Mouse (Mus musculus) G1E (cell line): ENCODE results near the gene Ndufa4l2. TPM values are rescaled to one million over a fixed set of nuclear protein-coding genes. Genes with fewer than 3 reads are reported as not detected.

Experiments
- ATAC-seq: 2 replicates; pipeline ENCODE4 v1.8.0; 2016; ENCODE audit warnings: mild to moderate bottlenecking; ENCODE audit not compliant: insufficient number of reproducible peaks, poor library complexity, low FRiP score, severe bottlenecking; ENCODE audit errors: extremely low read depth
- DNase-seq: peaks from one replicate; pipeline ENCODE4 v3.0.0; 2012; ENCODE audit warnings: low spot score
- H3K27me3 ChIP-seq: 2 replicates; pipeline ENCODE4 v1.6.1; 2012; ENCODE audit warnings: mild to moderate bottlenecking, low read length, inconsistent platforms; ENCODE audit not compliant: insufficient read depth
- H3K36me3 ChIP-seq: replicated peaks from 2 replicates; pipeline ENCODE3; 2012; ENCODE audit warnings: mild to moderate bottlenecking, inconsistent platforms
- H3K4me1 ChIP-seq: 2 replicates; pipeline ENCODE4 v1.6.1; 2012; ENCODE audit warnings: low read depth, low read length, inconsistent platforms, mixed read lengths; ENCODE audit not compliant: insufficient read depth
- H3K4me3 ChIP-seq: 2 replicates; pipeline ENCODE4 v1.5.1; 2012; ENCODE audit warnings: low read depth, mild to moderate bottlenecking, inconsistent platforms, low read length, moderate library complexity, mixed read lengths
- H3K9me3 ChIP-seq: replicated peaks from 2 replicates; pipeline ENCODE4 v1.6.1; 2012; ENCODE audit warnings: inconsistent platforms
- CTCF ChIP-seq: IDR thresholded peaks from 2 replicates; pipeline ENCODE4 v1.5.1; 2012; ENCODE audit warnings: low read depth, low read length, inconsistent platforms, mixed read lengths
- GATA1 ChIP-seq: IDR thresholded peaks from 2 replicates; pipeline ENCODE4 v1.6.1; 2012; ENCODE audit warnings: borderline replicate concordance, low read length, inconsistent platforms, mixed read lengths
- GATA2 ChIP-seq: IDR thresholded peaks from 2 replicates; pipeline ENCODE4 v1.6.1; 2012; ENCODE audit warnings: low read depth, low read length, inconsistent platforms, borderline replicate concordance
- POLR2AphosphoS5 ChIP-seq: IDR thresholded peaks from 2 replicates; pipeline ENCODE4 v1.6.1; 2012; ENCODE audit warnings: low read depth, low read length, inconsistent platforms; ENCODE audit not compliant: insufficient replicate concordance
- TAL1 ChIP-seq: conservative IDR thresholded peaks from 2 replicates; pipeline ENCODE4 v1.6.1; 2012; ENCODE audit warnings: low read depth, low read length, inconsistent platforms, mixed read lengths
- polyA plus RNA-seq: library from polyadenylated mRNA; stranded (reverse); fragments of >175 nt; gene quantifications from 2 replicates; pipeline ENCODE4 v1.2.3, GENCODE M21; 2012
- total RNA-seq, 2 experiments: library from RNA; stranded (forward) in 1 of 2; stranded (reverse) in 1 of 2; fragments of 200-1000 nt in 1 of 2; fragments of >200 nt in 1 of 2; fragmentation: Nextera tagmentation in 1 of 2; gene quantifications; 2 replicates each; pipeline ENCODE4 v1.2.3; 2014 to 2017

Ndufa4l2 gene
- total and polyA plus RNA-seq, 3 experiments: 238 to 1,245 (median 976) TPM

GRCm38 (mm10) chr10:127514111-127514698 is 562 bp upstream of the Ndufa4l2 start:
- TF ChIP-seq GATA1 (no peak), CTCF (no peak), GATA2 (no peak), POLR2AphosphoS5 (no peak), TAL1 (no peak)
- peaks cover 31% of the 10 kb centered on the region for H3K27me3 ChIP-seq
- H3K4me3 ChIP-seq: peak overlapping the region; percentile 77

GRCm38 (mm10) chr10:127515271-127515982 is 660 bp downstream of the Ndufa4l2 start:
- Histone ChIP-seq H3K36me3 (peaks cover 54% of the 10 kb centered on the region), H3K4me1 (peaks cover 100% of the 10 kb centered on the region), H3K27me3 (peaks cover 18% of the 10 kb centered on the region), H3K9me3 (no peaks in the 10 kb centered on the region), H3K4me3 (peak overlapping the region; percentile 77)
- TF ChIP-seq TAL1 (no peak), POLR2AphosphoS5 (peak; percentile 88)
- DNase-seq (no peak), ATAC-seq (no peak)

More at GRCm38 (mm10) chr10:127514111-127514698, 562 bp upstream of the Ndufa4l2 start:
- ATAC-seq (no peak), DNase-seq (no peak)
- no peaks in the 10 kb centered on the region for H3K9me3 ChIP-seq
- peaks cover 42% of the 10 kb centered on the region for H3K36me3 ChIP-seq
- peaks cover 99% of the 10 kb centered on the region for H3K4me1 ChIP-seq

GRCm38 (mm10) chr10:127515983-127516459 is 1.3 kb downstream of the Ndufa4l2 start:
- ATAC-seq (no peak), DNase-seq (no peak)
- H3K36me3 ChIP-seq: peaks cover 60% of the 10 kb centered on the region
- peaks cover 100% of the 10 kb centered on the region for H3K4me1 ChIP-seq
- H3K9me3 ChIP-seq: no peaks in the 10 kb centered on the region
- TF ChIP-seq GATA1 (no peak), TAL1 (no peak), GATA2 (no peak), POLR2AphosphoS5 (no peak), CTCF (no peak)
- H3K27me3 ChIP-seq: peaks cover 12% of the 10 kb centered on the region
- H3K4me3 ChIP-seq: peak overlapping the region; percentile 77

- H3K9me3 ChIP-seq: no peaks in the 10 kb centered on the region
- H3K27me3 ChIP-seq: peaks cover 5% of the 10 kb centered on the region
- TF ChIP-seq POLR2AphosphoS5 (peak; percentile 19; the same call in 1 of the 2 replicates), GATA2 (no peak)
- H3K36me3 ChIP-seq: peaks cover 64% of the 10 kb centered on the region
- ATAC-seq: peak; percentile 45
- DNase-seq: peak; percentile 92
- H3K4me1 ChIP-seq: peaks cover 95% of the 10 kb centered on the region
- H3K4me3 ChIP-seq: peak overlapping the region; percentile 77
Observed at GRCm38 (mm10) chr10:127516576-127517260, 2.0 kb downstream of the Ndufa4l2 start.

- Histone ChIP-seq H3K36me3 (peaks cover 64% of the 10 kb centered on the region), H3K4me3 (peak overlapping the region; percentile 77; the same call in 1 of the 2 replicates), H3K4me1 (peaks cover 87% of the 10 kb centered on the region), H3K27me3 (no peaks in the 10 kb centered on the region), H3K9me3 (no peaks in the 10 kb centered on the region)
- DNase-seq: no peak
- no peak for ATAC-seq
- no peak for TF ChIP-seq CTCF
- no peak for TF ChIP-seq TAL1
- TF ChIP-seq GATA1: no peak
- TF ChIP-seq GATA2: no peak
- TF ChIP-seq POLR2AphosphoS5: no peak
Observed at GRCm38 (mm10) chr10:127517941-127518340, 3.2 kb downstream of the Ndufa4l2 start.

GRCm38 (mm10) chr10:127519041-127519701 is 4.4 kb downstream of the Ndufa4l2 start:
- peaks cover 83% of the 10 kb centered on the region for H3K4me1 ChIP-seq
- H3K36me3 ChIP-seq: peaks cover 64% of the 10 kb centered on the region
- ATAC-seq (no peak), DNase-seq (no peak)
- H3K4me3 ChIP-seq: peak overlapping the region; percentile 77; the same call in 1 of the 2 replicates
- 0 out of 2 replicates have a peak, but pooled peaks cover under 1% of the 10 kb centered on the region for H3K27me3 ChIP-seq
- no peak for TF ChIP-seq TAL1
- TF ChIP-seq CTCF: no peak
- TF ChIP-seq POLR2AphosphoS5: no peak
- no peak for TF ChIP-seq GATA2
- no peak for TF ChIP-seq GATA1
- no peaks in the 10 kb centered on the region for H3K9me3 ChIP-seq
